Mouse (Mus musculus): ENCODE data around the gene Aox1.

The Aox1 gene

GRCm38 (mm10) chr1:58146026-58146425 is 116.3 kb downstream of the Aox1 start:
- H3K4me1 ChIP-seq (replicated peaks; ENCODE audit: low read depth, low read length), result peaks cover 10% of the 10 kb centered on the region
- no peaks in the 10 kb centered on the region for H3K9me3 ChIP-seq (ENCODE audit: low read length)
- H3K27me3 ChIP-seq (ENCODE audit: insufficient read depth, low read length), result peaks cover 14% of the 10 kb centered on the region
- H3K4me3 ChIP-seq (replicated peaks; ENCODE audit: low read length), result no peak overlapping the region
- no peak for TF ChIP-seq POU5F1 (IDR thresholded peaks at IDR 0.05; ENCODE audit: borderline replicate concordance, low read length)
- TF ChIP-seq NANOG (IDR thresholded peaks at IDR 0.05; ENCODE audit: borderline replicate concordance, low read length), result no peak
- no peak for TF ChIP-seq CTCF (conservative IDR thresholded peaks at IDR 0.05; ENCODE audit: low read length)
- H3K36me3 ChIP-seq (ENCODE audit: insufficient read depth, low read length), result no peaks in the 10 kb centered on the region

GRCm38 (mm10) chr1:58147776-58148175 is 118.0 kb downstream of the Aox1 start:
- no peak for TF ChIP-seq POU5F1 (IDR thresholded peaks at IDR 0.05; ENCODE audit: borderline replicate concordance, low read length)
- TF ChIP-seq CTCF (conservative IDR thresholded peaks at IDR 0.05; ENCODE audit: low read length), result no peak
- no peak for TF ChIP-seq NANOG (IDR thresholded peaks at IDR 0.05; ENCODE audit: borderline replicate concordance, low read length)
- H3K4me1 ChIP-seq (replicated peaks; ENCODE audit: low read depth, low read length), result peaks cover 10% of the 10 kb centered on the region
- H3K9me3 ChIP-seq (ENCODE audit: low read length), result no peaks in the 10 kb centered on the region
- H3K4me3 ChIP-seq (replicated peaks; ENCODE audit: low read length), result no peak overlapping the region
- H3K27me3 ChIP-seq (ENCODE audit: insufficient read depth, low read length), result peaks cover 4% of the 10 kb centered on the region; the same call in 1 of the 2 replicates
- H3K36me3 ChIP-seq (ENCODE audit: insufficient read depth, low read length), result no peaks in the 10 kb centered on the region

GRCm38 (mm10) chr1:58152247-58152646 is 122.5 kb downstream of the Aox1 start:
- Histone ChIP-seq H3K4me3 (replicated peaks; ENCODE audit: low read length) (no peak overlapping the region), H3K36me3 (ENCODE audit: insufficient read depth, low read length) (no peaks in the 10 kb centered on the region), H3K27me3 (ENCODE audit: insufficient read depth, low read length) (no peaks in the 10 kb centered on the region), H3K9me3 (ENCODE audit: low read length) (no peaks in the 10 kb centered on the region), H3K4me1 (replicated peaks; ENCODE audit: low read depth, low read length) (no peaks in the 10 kb centered on the region)
- TF ChIP-seq POU5F1 (IDR thresholded peaks at IDR 0.05; ENCODE audit: borderline replicate concordance, low read length) (no peak), NANOG (IDR thresholded peaks at IDR 0.05; ENCODE audit: borderline replicate concordance, low read length) (no peak), CTCF (conservative IDR thresholded peaks at IDR 0.05; ENCODE audit: low read length) (no peak)
